Mouse (Mus musculus) hindbrain, embryonic 13.5 days (tissue): ENCODE measurements around the gene Gm17606. TPM values are rescaled to one million over a fixed set of nuclear protein-coding genes. Genes with fewer than 3 reads are reported as not detected.

Experiments
- ATAC-seq: fragments of 200-750 bp; cut with Nextera tagmentation; 2 replicates; pipeline ENCODE4 v1.8.0; 2017; ENCODE audit warnings: moderate TSS enrichment; ENCODE audit not compliant: low FRiP score
- H3K27ac ChIP-seq: fragments of 300-500 bp; sonication (generic); 2 replicates; pipeline ENCODE4 v1.5.1; 2015; ENCODE audit warnings: inconsistent platforms, mild to moderate bottlenecking, moderate library complexity
- H3K27me3 ChIP-seq: fragments of 300-500 bp; sonication (generic); 2 replicates; pipeline ENCODE4 v1.6.1; 2015; ENCODE audit warnings: mild to moderate bottlenecking, inconsistent platforms
- H3K36me3 ChIP-seq: fragments of 300-500 bp; sonication (generic); 2 replicates; pipeline ENCODE4 v1.6.1; 2015; ENCODE audit warnings: mild to moderate bottlenecking, inconsistent platforms
- H3K4me1 ChIP-seq: fragments of 300-500 bp; sonication (generic); replicated peaks from 2 replicates; pipeline ENCODE4 v1.6.1; 2015; ENCODE audit warnings: inconsistent platforms
- H3K4me2 ChIP-seq: fragments of 300-500 bp; sonication (generic); 2 replicates; pipeline ENCODE4 v1.6.1; 2015; ENCODE audit warnings: inconsistent platforms, mild to moderate bottlenecking, moderate library complexity
- H3K4me3 ChIP-seq: fragments of 300-500 bp; sonication (generic); 2 replicates; pipeline ENCODE4 v1.5.1; 2015; ENCODE audit warnings: mild to moderate bottlenecking, inconsistent platforms
- H3K9ac ChIP-seq: fragments of 300-500 bp; sonication (generic); 2 replicates; pipeline ENCODE4 v1.6.1; 2015; ENCODE audit warnings: mild to moderate bottlenecking, inconsistent platforms
- H3K9me3 ChIP-seq: fragments of 300-500 bp; sonication (generic); 2 replicates; pipeline ENCODE4 v1.6.1; 2016; ENCODE audit warnings: inconsistent platforms
- WGBS: fragments of 180-500 bp; shearing (Covaris S2); methylation state at CpG from one replicate; pipeline ENCODE4 v1.1.7; 2015; 5-methylcytosine and 5-hydroxymethylcytosine counted together
- polyA plus RNA-seq: library from polyadenylated mRNA; unstranded; fragments of >200 nt; fragmentation: Nextera tagmentation; extraction: Ambion mirVana; gene quantifications from 2 replicates; pipeline ENCODE4 v1.2.1, GENCODE M21; 2015

Gene Gm17606
- polyA plus RNA-seq, 1 experiment from 2014 or later: not detected

DNA sequence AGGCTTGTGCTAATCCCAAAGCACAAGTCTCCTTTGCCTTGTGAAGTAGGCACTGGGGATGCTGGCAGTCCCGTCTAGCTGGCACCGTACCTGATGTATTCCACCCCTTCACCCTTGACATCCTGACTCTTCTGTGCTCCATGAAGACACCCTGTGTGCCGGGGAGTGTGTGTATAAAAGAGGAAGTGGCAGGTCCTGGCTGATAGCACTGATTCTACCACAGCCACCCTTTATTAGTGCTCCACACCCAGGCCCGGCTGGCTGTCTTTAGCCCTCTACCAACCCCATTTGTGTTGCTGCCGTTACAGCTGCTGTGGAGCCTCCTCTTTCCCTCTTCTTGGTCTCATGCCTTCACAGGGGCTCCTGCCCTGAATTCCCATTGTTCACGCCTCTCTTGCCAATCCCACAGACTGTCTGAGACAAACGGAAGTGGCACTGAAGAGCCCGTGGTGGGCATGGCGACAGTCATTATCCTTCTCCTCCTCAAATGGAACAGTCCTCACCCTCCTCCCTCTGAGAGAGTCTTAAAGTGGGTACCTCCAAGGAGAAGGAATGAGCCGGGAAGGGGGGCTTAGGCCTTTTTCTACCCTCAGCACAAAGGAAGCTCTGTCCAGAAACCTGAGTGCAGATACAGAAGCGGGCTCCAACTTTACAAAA is 10.0 kb upstream of the Gm17606 start:
- Histone ChIP-seq H3K27ac (peak overlapping the region; percentile 70), H3K9ac (no peak overlapping the region), H3K4me2 (no peak overlapping the region), H3K27me3 (no peaks in the 10 kb centered on the region), H3K36me3 (peaks cover 53% of the 10 kb centered on the region), H3K4me3 (no peak overlapping the region), H3K4me1 (peaks cover 8% of the 10 kb centered on the region; the same call in 1 of the 2 replicates), H3K9me3 (no peaks in the 10 kb centered on the region)
- ATAC-seq: peak; percentile 67
- 71% methylated on average over 11 of the region's 11 CpGs for WGBS

DNA sequence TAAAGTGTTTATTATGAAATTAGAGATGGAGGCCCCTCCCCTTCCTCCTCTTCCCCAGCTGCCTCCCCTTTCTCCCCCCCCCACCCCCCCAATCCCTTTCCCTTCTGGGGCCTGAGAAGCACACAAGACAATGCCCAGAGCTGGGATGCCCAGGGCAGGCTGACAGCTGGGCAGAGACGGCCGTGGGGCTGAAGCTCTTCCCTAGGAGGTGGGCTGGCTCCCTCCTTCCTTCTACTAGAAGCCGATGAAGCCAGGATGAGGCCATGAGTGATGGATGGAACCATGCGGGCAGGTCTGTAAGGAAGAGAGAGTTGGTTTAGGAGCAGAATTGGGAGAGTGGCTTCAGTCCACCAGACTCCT is 9.5 kb upstream of the Gm17606 start:
- Histone ChIP-seq H3K27ac (peak overlapping the region; percentile 70), H3K9me3 (no peaks in the 10 kb centered on the region), H3K4me2 (no peak overlapping the region), H3K4me1 (peaks cover 8% of the 10 kb centered on the region; the same call in 1 of the 2 replicates), H3K4me3 (no peak overlapping the region), H3K36me3 (peaks cover 58% of the 10 kb centered on the region), H3K9ac (peak overlapping the region; percentile 19; the same call in 1 of the 2 replicates), H3K27me3 (no peaks in the 10 kb centered on the region)
- peak; percentile 61; the same call in 1 of the 2 replicates for ATAC-seq
- WGBS: 43% methylated on average over 4 of the region's 4 CpGs

DNA sequence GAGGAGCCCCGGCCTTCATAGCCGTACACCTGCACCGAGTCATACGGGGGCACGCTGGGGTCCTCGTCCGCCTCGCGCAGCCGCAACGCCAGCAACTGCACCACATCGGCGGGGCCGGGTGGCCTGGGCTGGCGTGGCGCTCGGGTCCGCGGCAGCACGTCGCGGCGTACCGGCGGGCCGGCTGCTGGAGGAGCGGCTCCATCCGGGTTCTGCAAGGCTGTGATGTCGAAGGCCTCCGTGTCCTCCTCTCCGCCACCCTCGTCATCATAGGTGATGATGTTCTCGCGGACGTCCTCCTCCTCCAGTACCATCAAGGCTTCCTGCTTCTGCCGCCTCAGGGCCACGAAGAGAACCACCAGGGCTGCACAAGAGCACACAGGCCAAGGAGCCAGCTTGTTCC is 8.5 kb upstream of the Gm17606 start:
- peaks cover 8% of the 10 kb centered on the region; the same call in 1 of the 2 replicates for H3K4me1 ChIP-seq
- 91% methylated on average over 37 of the region's 37 CpGs for WGBS
- ATAC-seq: no peak
- H3K27ac ChIP-seq: peak overlapping the region; percentile 70; the same call in 1 of the 2 replicates
- no peak overlapping the region for H3K4me2 ChIP-seq
- peaks cover 69% of the 10 kb centered on the region for H3K36me3 ChIP-seq
- H3K27me3 ChIP-seq: no peaks in the 10 kb centered on the region
- no peaks in the 10 kb centered on the region for H3K9me3 ChIP-seq
- no peak overlapping the region for H3K4me3 ChIP-seq
- 0 out of 2 replicates have a peak overlapping the region, but pooled peaks have one; percentile 19 for H3K9ac ChIP-seq

DNA sequence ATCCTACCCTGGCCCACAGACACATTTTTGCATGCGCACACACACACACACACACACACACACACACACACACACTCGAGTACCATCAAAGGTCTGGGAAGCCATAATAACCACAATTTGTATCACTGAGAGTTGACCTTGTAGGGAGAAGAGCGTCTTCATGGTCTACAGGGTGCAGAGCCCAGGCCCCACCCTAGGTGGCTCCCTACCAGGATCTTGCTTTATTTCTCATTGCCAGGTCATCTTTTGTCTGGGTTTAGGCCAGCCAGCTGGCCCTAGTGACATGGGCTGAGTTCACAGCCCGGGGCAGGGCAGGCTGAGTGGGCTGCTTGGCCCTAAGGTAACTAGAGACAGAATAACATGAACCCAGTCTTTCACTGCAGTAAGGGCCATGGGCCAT is 6.6 kb upstream of the Gm17606 start:
- no peak overlapping the region for H3K27ac ChIP-seq
- no peak overlapping the region for H3K4me3 ChIP-seq
- ATAC-seq: no peak
- H3K36me3 ChIP-seq: peaks cover 84% of the 10 kb centered on the region
- H3K9ac ChIP-seq: no peak overlapping the region
- no peaks in the 10 kb centered on the region for H3K9me3 ChIP-seq
- H3K4me1 ChIP-seq: peaks cover 21% of the 10 kb centered on the region
- WGBS: 78% methylated on average over 4 of the region's 4 CpGs
- no peaks in the 10 kb centered on the region for H3K27me3 ChIP-seq
- H3K4me2 ChIP-seq: no peak overlapping the region

DNA sequence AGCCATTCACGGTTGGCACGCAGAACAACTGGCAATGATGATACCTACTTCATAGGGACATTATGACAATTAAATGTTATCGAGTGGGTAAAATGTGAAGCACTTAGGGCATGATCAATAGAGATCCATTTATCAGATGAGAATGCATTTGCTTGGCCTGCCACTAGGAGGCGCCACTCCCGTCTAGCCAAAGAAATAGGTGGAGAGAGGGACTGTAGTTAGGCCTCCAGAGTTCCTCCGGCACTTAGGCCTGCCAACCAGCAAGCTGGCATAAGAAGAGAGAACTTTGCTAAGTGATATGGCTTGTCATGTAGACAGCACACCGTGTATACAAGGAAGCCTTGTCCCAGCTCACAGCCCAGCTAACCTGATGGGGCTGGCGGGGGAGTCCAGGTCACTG is 3.8 kb upstream of the Gm17606 start:
- H3K9me3 ChIP-seq: no peaks in the 10 kb centered on the region
- no peak overlapping the region for H3K4me3 ChIP-seq
- WGBS: 50% methylated on average over 8 of the region's 8 CpGs
- H3K27ac ChIP-seq: no peak overlapping the region
- H3K36me3 ChIP-seq: peaks cover 64% of the 10 kb centered on the region
- no peak for ATAC-seq
- peaks cover 36% of the 10 kb centered on the region for H3K4me1 ChIP-seq
- H3K9ac ChIP-seq: no peak overlapping the region
- no peaks in the 10 kb centered on the region for H3K27me3 ChIP-seq
- no peak overlapping the region for H3K4me2 ChIP-seq

DNA sequence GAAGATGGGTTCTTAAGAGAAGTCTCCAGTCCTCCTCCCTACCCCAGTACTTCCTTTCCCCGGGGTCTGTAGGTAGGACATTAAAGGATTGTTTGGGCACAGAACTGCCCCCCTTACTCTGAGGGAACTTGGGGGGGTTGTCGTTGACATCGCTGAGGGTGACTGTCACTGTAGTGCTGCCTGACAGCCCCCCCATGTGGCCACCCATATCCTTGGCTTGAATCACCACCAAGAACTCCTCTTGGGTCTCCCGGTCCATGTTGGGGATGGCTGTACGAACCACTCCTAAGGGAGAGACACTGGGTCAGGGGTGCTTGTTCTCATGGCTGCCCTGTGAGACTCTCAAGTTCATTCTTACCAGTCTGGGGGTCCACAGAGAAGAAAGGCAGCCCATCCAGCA is 2.5 kb upstream of the Gm17606 start:
- WGBS: 84% methylated on average over 5 of the region's 5 CpGs
- H3K36me3 ChIP-seq: peaks cover 63% of the 10 kb centered on the region

DNA sequence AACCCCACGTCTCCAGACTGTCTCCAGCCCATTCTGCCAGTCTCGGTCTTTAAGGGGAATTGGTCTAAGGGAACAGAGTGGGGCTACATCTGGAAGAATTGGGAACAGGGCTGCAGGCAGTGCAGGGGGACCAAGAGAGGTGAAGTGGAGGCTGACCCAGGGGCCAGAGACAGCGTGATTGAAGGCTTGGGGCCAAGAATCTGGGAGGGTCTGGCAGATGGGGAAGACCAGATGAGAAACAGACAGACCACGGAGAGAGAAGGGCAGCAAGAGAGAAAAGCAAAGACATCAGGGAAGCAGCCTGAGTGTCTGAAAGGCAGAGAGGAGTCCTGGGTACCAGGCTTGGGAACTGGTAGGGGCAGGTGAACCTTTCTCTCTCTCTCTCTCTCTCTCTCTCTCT is 631 bp upstream of the Gm17606 start:
- Histone ChIP-seq H3K9me3 (no peaks in the 10 kb centered on the region), H3K4me1 (peaks cover 36% of the 10 kb centered on the region), H3K36me3 (peaks cover 64% of the 10 kb centered on the region), H3K4me2 (peak overlapping the region; percentile 92), H3K4me3 (peak overlapping the region; percentile 80), H3K9ac (peak overlapping the region; percentile 98), H3K27ac (0 out of 2 replicates have a peak overlapping the region, but pooled peaks have one; percentile 92), H3K27me3 (no peaks in the 10 kb centered on the region)
- 18% methylated on average over 4 of the region's 4 CpGs for WGBS
- ATAC-seq: no peak

More for the DNA sequence above, 2.5 kb upstream of the Gm17606 start:
- Histone ChIP-seq H3K9ac (peak overlapping the region; percentile 98), H3K4me1 (peaks cover 40% of the 10 kb centered on the region), H3K4me2 (no peak overlapping the region), H3K9me3 (no peaks in the 10 kb centered on the region), H3K27me3 (no peaks in the 10 kb centered on the region), H3K4me3 (no peak overlapping the region), H3K27ac (no peak overlapping the region)
- ATAC-seq: no peak

DNA sequence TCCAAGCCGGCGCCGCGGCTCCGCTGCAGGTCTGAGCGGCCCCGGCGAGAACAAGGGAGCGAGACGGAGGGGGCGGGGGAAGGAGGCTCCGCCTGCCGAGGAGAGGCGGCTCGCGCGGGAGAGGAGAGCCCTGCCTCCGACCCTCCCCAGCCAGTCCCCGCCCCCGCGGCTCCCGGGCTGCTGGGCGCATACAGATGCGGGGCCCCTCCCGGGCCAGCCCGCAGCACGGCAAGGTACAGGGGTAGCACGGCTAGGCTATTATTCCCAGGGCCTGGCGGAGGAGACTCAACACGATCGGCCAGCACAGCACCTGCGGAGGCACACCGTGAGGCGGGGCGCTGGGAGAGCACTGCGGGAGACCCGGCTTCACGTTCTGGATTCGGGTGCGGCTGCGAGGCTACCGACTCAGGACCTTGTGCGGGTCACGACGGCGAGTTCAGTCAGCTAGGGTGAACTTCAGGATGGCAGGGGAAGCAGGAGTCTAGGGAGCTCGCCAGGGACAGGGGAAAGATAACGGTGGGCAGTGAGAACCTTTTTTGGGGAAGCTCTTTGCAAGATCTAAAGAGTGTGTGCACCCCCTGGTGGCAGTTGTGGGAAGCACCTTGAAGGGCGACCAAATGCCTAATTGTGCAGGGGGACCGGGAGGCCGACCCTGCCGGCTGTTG is 685 bp downstream of the Gm17606 start, which contains the start of gene Cdh24:
Gene Cdh24, minus strand, starts transcription at position 60 of the 665 bp plus-strand sequence.
- H3K9me3 ChIP-seq: no peaks in the 10 kb centered on the region
- WGBS: under 1% methylated on average over 45 of the region's 52 CpGs
- peak within 1 kb of the TSS; percentile 80 for H3K4me3 ChIP-seq
- peak within 1 kb of the TSS; percentile 92 for H3K4me2 ChIP-seq
- H3K27ac ChIP-seq: peak within 1 kb of the TSS; percentile 92
- H3K9ac ChIP-seq: peak within 1 kb of the TSS; percentile 98
- H3K36me3 ChIP-seq: peaks cover 68% of the 10 kb centered on the region
- H3K27me3 ChIP-seq: no peaks in the 10 kb centered on the region
- peaks cover 36% of the 10 kb centered on the region for H3K4me1 ChIP-seq
- peak; percentile 93 for ATAC-seq

DNA sequence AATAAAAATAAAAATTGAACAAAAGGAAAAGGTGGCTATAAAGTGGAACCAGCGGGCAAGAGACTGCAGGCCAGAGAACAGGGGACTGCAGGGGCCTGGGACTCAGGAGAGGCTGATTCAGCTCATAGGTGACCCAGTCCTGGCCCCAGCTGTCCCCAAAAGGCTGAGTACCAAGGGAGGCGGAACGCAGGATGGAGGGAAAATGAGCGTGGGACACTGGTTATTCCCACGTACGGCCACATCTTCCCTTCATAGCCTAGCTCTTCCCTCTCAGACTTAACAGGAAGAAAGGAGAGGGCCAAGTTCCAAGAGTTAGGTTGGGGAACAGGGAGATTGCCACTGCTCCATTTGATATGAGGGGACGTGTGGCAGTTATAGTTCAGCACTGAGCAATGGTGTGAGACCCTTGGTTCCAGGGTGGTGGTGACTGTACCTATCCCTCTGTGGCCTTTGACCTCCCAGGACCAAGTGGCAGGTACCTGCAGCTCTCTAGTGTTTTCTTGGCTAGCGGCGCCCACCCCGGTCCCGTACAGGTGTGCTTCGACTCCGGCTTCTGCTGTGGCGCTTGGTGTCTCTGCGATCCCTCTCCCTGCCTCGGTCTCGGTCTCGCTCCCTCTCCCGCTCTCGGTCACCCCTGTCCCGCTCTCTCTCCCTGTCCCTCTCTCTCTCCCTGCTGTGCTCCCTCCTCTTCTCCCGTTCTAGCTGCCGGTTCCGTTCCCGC is 1.6 kb downstream of the Gm17606 start:
- WGBS: 82% methylated on average over 25 of the region's 25 CpGs
- ATAC-seq: no peak
- Histone ChIP-seq H3K9ac (no peak overlapping the region), H3K36me3 (peaks cover 68% of the 10 kb centered on the region), H3K27me3 (no peaks in the 10 kb centered on the region), H3K4me3 (0 out of 2 replicates have a peak overlapping the region, but pooled peaks have one; percentile 80), H3K9me3 (no peaks in the 10 kb centered on the region), H3K4me2 (no peak overlapping the region), H3K4me1 (peaks cover 36% of the 10 kb centered on the region), H3K27ac (peak overlapping the region; percentile 92)

DNA sequence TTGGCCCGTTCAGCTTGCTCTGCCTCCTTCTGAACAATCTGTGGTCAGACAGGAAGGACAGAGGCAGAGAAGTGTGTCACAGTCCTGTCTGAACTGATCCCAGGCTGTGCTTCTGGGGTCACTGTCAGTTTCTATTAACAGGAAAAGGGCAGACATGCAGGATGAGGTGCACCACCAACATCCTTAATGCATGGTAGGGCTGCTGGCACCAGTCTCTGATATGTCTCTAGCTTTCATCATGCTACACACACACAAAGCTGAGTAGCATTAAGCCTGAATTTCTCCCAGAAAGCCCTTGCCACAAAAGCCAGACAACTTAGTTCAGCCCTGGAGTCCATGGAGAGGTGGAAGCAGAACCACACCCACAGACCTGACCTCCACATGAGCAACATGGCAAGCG is 2.3 kb downstream of the Gm17606 start:
- Histone ChIP-seq H3K9me3 (no peaks in the 10 kb centered on the region), H3K4me3 (no peak overlapping the region), H3K4me1 (peaks cover 34% of the 10 kb centered on the region), H3K27ac (no peak overlapping the region), H3K36me3 (peaks cover 68% of the 10 kb centered on the region), H3K27me3 (no peaks in the 10 kb centered on the region), H3K4me2 (no peak overlapping the region), H3K9ac (0 out of 2 replicates have a peak overlapping the region, but pooled peaks have one; percentile 2)
- ATAC-seq: no peak
- WGBS: 87% methylated on average over 2 of the region's 2 CpGs

DNA sequence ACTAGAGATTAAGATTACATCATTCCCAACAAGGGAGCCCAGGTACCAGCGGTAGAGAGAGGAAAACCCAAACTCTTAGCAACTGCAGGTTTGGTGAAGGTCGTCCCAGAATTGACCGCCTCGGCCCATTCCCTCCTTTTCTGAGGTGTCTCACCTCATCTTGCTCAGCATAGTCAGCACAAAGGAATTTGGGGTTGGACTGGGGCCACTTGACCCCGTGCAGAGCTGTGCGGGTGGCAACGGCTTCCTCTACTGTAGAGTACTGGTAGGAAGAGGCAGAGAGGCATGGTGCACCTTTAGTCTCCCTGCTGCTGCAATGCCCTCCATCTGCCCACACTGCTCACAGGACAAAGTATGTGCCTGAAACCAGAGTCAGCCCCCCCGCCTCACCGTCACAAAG is 3.5 kb downstream of the Gm17606 start:
- ATAC-seq: no peak
- Histone ChIP-seq H3K4me1 (peaks cover 34% of the 10 kb centered on the region), H3K27ac (no peak overlapping the region), H3K4me2 (no peak overlapping the region), H3K27me3 (no peaks in the 10 kb centered on the region), H3K9ac (no peak overlapping the region), H3K9me3 (no peaks in the 10 kb centered on the region), H3K36me3 (peaks cover 70% of the 10 kb centered on the region), H3K4me3 (no peak overlapping the region)
- 93% methylated on average over 9 of the region's 9 CpGs for WGBS

DNA sequence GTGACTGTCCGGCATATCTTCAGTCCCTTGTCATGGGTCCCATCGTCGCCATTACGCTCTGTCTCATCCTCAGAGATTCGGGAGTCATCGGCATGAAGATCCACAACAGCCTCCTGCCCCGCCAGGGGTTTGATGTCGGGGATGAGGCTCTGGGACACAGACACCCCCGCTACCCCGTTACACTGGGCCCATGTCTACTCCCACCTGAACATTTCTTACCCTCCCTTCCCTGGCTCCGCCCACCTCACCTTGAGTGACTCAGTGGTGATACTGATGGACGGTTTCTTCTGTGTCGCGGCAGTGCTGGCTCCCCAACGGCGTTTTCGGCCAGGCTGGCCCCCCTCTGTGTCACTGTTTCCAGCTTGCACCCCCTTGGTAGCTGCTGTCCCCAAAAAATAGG is 5.7 kb downstream of the Gm17606 start:
- ATAC-seq: no peak
- 93% methylated on average over 17 of the region's 17 CpGs for WGBS
- H3K4me3 ChIP-seq: no peak overlapping the region
- no peak overlapping the region for H3K4me2 ChIP-seq
- no peaks in the 10 kb centered on the region for H3K27me3 ChIP-seq
- H3K9ac ChIP-seq: no peak overlapping the region
- H3K27ac ChIP-seq: no peak overlapping the region
- peaks cover 39% of the 10 kb centered on the region for H3K4me1 ChIP-seq
- H3K9me3 ChIP-seq: no peaks in the 10 kb centered on the region
- H3K36me3 ChIP-seq: peaks cover 89% of the 10 kb centered on the region
